Mouse (Mus musculus): ENCODE data around the gene Hk2. TPM values are rescaled to one million over a fixed set of nuclear protein-coding genes. Genes with fewer than 3 reads are reported as not detected.

The Hk2 gene
- polyA plus RNA-seq, 1 experiment = 10.9 TPM

DNA sequence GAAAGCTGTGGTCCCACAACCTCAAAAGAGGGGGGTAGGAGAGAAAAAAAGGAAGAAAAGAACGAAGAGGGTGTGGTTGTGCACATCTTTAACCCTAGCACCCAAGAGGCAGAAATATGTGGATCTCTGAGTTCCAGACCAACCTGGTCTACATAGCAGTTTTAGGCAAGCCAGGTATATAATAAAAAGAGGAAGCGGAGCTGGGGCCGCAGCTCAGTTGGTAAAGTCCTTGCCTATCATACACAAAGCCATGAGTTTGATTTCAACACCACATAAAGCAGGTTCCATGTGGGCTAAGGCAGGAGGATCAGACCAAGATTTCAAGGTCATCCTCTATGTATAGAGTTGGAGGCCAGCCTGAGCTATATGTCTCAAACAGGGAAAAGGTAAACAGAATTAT lies 4.0 kb downstream of the Hk2 start:
- no peak overlapping the region for H3K4me3 ChIP-seq (ENCODE audit: control insufficient read depth, low read depth, low read length)
- H3K27ac ChIP-seq (ENCODE audit: control insufficient read depth, insufficient read depth, low read depth, low read length) = 0 out of 2 replicates have a peak overlapping the region, but pooled peaks have one; percentile 35
- no peak for TF ChIP-seq POLR2A (IDR thresholded peaks at IDR 0.05; ENCODE audit: control insufficient read depth, low read depth, low read length)
- no peak for TF ChIP-seq CTCF (IDR thresholded peaks at IDR 0.05; ENCODE audit: control insufficient read depth, insufficient read depth, insufficient replicate concordance, low read depth, low read length)
- peaks cover 19% of the 10 kb centered on the region for H3K4me1 ChIP-seq (ENCODE audit: control insufficient read depth, insufficient read depth, low read length)
- H3K36me3 ChIP-seq (ENCODE audit: control insufficient read depth, insufficient read depth, low read length) = no peaks in the 10 kb centered on the region
- no peaks in the 10 kb centered on the region for H3K27me3 ChIP-seq (ENCODE audit: control insufficient read depth, insufficient read depth, low read length)

GRCm38 (mm10) chr6:82769704-82770103 lies 4.5 kb downstream of the Hk2 start:
- Histone ChIP-seq H3K27ac (ENCODE audit: control insufficient read depth, insufficient read depth, low read depth, low read length) (no peak overlapping the region), H3K27me3 (ENCODE audit: control insufficient read depth, insufficient read depth, low read length) (no peaks in the 10 kb centered on the region), H3K4me3 (ENCODE audit: control insufficient read depth, low read depth, low read length) (no peak overlapping the region), H3K36me3 (ENCODE audit: control insufficient read depth, insufficient read depth, low read length) (no peaks in the 10 kb centered on the region), H3K4me1 (ENCODE audit: control insufficient read depth, insufficient read depth, low read length) (peaks cover 18% of the 10 kb centered on the region)
- TF ChIP-seq CTCF (IDR thresholded peaks at IDR 0.05; ENCODE audit: control insufficient read depth, insufficient read depth, insufficient replicate concordance, low read depth, low read length) = no peak

GRCm38 (mm10) chr6:82767734-82768586 lies 6.3 kb downstream of the Hk2 start:
- TF ChIP-seq CTCF (IDR thresholded peaks at IDR 0.05; ENCODE audit: control insufficient read depth, insufficient read depth, insufficient replicate concordance, low read depth, low read length) (no peak), POLR2A (IDR thresholded peaks at IDR 0.05; ENCODE audit: control insufficient read depth, low read depth, low read length) (no peak)
- Histone ChIP-seq H3K4me1 (ENCODE audit: control insufficient read depth, insufficient read depth, low read length) (peaks cover 9% of the 10 kb centered on the region), H3K4me3 (ENCODE audit: control insufficient read depth, low read depth, low read length) (no peak overlapping the region), H3K36me3 (ENCODE audit: control insufficient read depth, insufficient read depth, low read length) (no peaks in the 10 kb centered on the region), H3K27ac (ENCODE audit: control insufficient read depth, insufficient read depth, low read depth, low read length) (no peak overlapping the region), H3K27me3 (ENCODE audit: control insufficient read depth, insufficient read depth, low read length) (no peaks in the 10 kb centered on the region)

DNA sequence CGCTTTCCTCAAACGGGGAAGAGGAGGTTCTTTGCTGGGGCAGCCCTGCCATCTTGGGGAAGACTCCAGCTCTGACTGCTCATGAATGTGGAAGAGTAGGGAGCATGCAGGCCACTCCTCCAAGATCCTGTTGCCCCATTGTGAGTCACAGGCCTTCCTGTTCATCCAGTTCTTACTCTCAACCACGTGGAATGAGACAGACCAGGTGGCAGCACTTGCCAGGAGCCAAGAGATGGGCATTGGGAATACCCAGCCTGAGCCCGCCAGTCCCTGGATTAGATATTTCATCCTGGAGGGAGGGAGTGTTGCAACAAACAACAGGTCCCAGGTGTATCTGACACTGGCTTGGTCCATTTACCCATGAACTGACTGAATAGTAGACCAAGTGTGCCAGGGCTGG lies 7.6 kb downstream of the Hk2 start:
- TF ChIP-seq POLR2A (IDR thresholded peaks at IDR 0.05; ENCODE audit: control insufficient read depth, low read depth, low read length) = no peak
- no peak for TF ChIP-seq CTCF (IDR thresholded peaks at IDR 0.05; ENCODE audit: control insufficient read depth, insufficient read depth, insufficient replicate concordance, low read depth, low read length)
- Histone ChIP-seq H3K36me3 (ENCODE audit: control insufficient read depth, insufficient read depth, low read length) (no peaks in the 10 kb centered on the region), H3K4me1 (ENCODE audit: control insufficient read depth, insufficient read depth, low read length) (peaks cover 2% of the 10 kb centered on the region), H3K27me3 (ENCODE audit: control insufficient read depth, insufficient read depth, low read length) (no peaks in the 10 kb centered on the region), H3K27ac (ENCODE audit: control insufficient read depth, insufficient read depth, low read depth, low read length) (no peak overlapping the region), H3K4me3 (ENCODE audit: control insufficient read depth, low read depth, low read length) (no peak overlapping the region)

DNA sequence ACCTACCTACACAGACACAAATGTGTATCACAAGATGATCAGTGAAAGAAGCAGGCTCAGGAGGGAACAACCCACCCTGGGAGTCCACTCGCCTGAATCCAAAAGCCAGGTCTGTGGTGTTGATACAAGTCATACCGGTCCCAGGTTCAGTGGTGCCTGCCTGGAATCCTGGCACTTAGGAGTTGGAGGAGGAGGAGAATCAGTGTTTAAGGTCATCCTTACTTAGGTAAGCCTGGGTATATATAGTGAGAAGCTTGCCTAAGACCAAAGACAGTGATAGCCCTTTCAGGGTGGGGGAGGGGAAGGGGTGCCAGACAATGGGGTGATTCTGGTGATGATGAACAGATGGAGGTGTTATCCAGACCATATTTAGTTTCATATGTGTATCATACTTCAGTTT lies 9.0 kb downstream of the Hk2 start:
- H3K4me1 ChIP-seq (ENCODE audit: control insufficient read depth, insufficient read depth, low read length) = no peaks in the 10 kb centered on the region; the same call in 1 of the 2 replicates
- TF ChIP-seq CTCF (IDR thresholded peaks at IDR 0.05; ENCODE audit: control insufficient read depth, insufficient read depth, insufficient replicate concordance, low read depth, low read length) (no peak), POLR2A (IDR thresholded peaks at IDR 0.05; ENCODE audit: control insufficient read depth, low read depth, low read length) (no peak)
- no peaks in the 10 kb centered on the region for H3K36me3 ChIP-seq (ENCODE audit: control insufficient read depth, insufficient read depth, low read length)
- no peak overlapping the region for H3K27ac ChIP-seq (ENCODE audit: control insufficient read depth, insufficient read depth, low read depth, low read length)
- no peak overlapping the region for H3K4me3 ChIP-seq (ENCODE audit: control insufficient read depth, low read depth, low read length)
- H3K27me3 ChIP-seq (ENCODE audit: control insufficient read depth, insufficient read depth, low read length) = no peaks in the 10 kb centered on the region

GRCm38 (mm10) chr6:82763871-82764503 lies 10.3 kb downstream of the Hk2 start:
- no peak for TF ChIP-seq POLR2A (IDR thresholded peaks at IDR 0.05; ENCODE audit: control insufficient read depth, low read depth, low read length)
- no peak for TF ChIP-seq CTCF (IDR thresholded peaks at IDR 0.05; ENCODE audit: control insufficient read depth, insufficient read depth, insufficient replicate concordance, low read depth, low read length)
- H3K36me3 ChIP-seq (ENCODE audit: control insufficient read depth, insufficient read depth, low read length) = no peaks in the 10 kb centered on the region
- peak overlapping the region; percentile 63 for H3K27ac ChIP-seq (ENCODE audit: control insufficient read depth, insufficient read depth, low read depth, low read length)
- no peaks in the 10 kb centered on the region for H3K27me3 ChIP-seq (ENCODE audit: control insufficient read depth, insufficient read depth, low read length)
- no peak overlapping the region for H3K4me3 ChIP-seq (ENCODE audit: control insufficient read depth, low read depth, low read length)
- peaks cover 3% of the 10 kb centered on the region for H3K4me1 ChIP-seq (ENCODE audit: control insufficient read depth, insufficient read depth, low read length)

DNA sequence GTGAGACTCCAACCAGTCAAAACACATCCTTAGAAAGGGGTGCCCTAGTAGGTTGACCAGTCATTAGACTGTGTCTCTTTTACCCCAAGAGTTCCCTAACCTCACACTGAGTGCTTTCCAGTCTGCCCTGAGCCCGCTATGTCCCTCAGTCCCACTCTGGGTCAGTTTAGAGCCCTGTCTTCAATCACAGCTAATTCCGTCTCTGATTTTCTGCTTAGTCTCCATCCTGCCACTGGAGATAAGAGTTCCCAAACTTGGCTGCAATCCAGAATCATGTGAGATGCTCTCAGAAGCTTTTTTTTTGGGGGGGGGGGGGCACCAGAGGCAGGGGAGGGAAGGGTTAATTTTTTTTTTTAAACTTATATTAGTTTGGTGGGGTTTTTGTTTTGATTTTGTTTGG lies 11.5 kb downstream of the Hk2 start:
- no peak overlapping the region for H3K4me3 ChIP-seq (ENCODE audit: control insufficient read depth, low read depth, low read length)
- H3K4me1 ChIP-seq (ENCODE audit: control insufficient read depth, insufficient read depth, low read length) = peaks cover 3% of the 10 kb centered on the region
- no peak overlapping the region; the same call in 1 of the 2 replicates for H3K27ac ChIP-seq (ENCODE audit: control insufficient read depth, insufficient read depth, low read depth, low read length)
- H3K36me3 ChIP-seq (ENCODE audit: control insufficient read depth, insufficient read depth, low read length) = no peaks in the 10 kb centered on the region
- TF ChIP-seq POLR2A (IDR thresholded peaks at IDR 0.05; ENCODE audit: control insufficient read depth, low read depth, low read length) (no peak), CTCF (IDR thresholded peaks at IDR 0.05; ENCODE audit: control insufficient read depth, insufficient read depth, insufficient replicate concordance, low read depth, low read length) (no peak)
- H3K27me3 ChIP-seq (ENCODE audit: control insufficient read depth, insufficient read depth, low read length) = no peaks in the 10 kb centered on the region

Data from testis, adult 2 months (tissue).